Mouse (Mus musculus) layer of hippocampus, adult 9-11 months (tissue): ENCODE data around the gene Svs5.
"Not testable (repeated sequence)": the region's sequence is repeated elsewhere in the genome, so short reads cannot be mapped to it uniquely, and the experiment has no call there.

Experiments used
- DNase-seq: peaks from one replicate; pipeline ENCODE4 v3.0.0; 2022

Gene Svs5

GRCm38 (mm10) chr2:164332440-164332839, at the start of gene Svs5:
Gene Svs5 (plus strand): TSS chr2:164332740.
- DNase-seq: not testable (repeated sequence)

DNA sequence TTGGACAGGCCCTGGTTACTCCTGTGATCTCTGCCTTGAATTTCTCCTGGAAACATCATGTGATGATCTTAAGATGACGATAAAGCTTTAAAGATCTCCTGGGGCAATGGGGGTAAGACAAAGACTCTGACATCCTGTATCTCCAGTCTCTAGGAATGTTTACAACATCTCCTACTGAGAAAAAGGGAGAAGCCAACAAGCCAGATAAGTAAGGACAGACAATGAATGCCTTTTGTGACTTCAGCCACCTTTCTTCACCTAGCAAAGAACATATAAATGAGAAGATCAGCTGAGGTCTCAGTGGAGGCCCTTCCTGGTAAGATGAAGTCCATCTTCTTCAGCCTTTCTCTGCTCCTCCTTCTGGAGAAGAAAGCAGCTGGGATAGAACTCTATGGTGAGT, 43.6 kb upstream of the Svs5 start, which contains the start of gene Svs3a:
TSS of gene Svs3a (plus strand) at position 301 of the 400 bp plus-strand sequence.
- not testable (repeated sequence) for DNase-seq

DNA sequence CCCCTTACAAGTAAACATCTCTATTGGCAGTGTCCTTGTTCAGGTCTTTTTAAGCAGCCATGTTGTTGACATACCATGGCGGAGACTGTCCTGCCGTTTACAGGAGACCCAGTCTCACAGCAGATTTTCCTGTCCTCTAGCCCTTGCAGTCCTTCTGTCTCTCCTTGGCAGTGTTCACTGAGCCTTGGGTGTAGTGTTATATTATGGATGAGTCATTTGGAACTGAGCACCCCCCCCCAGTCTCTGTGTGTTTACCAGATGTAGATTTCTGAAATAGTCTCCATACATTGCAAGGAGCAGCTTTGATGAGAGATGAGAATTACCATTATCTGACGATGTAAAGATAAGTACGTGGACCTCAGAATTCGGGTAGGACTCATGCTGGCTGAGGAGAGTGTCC, 19.9 kb upstream of the Svs5 start:
- no peak for DNase-seq

DNA sequence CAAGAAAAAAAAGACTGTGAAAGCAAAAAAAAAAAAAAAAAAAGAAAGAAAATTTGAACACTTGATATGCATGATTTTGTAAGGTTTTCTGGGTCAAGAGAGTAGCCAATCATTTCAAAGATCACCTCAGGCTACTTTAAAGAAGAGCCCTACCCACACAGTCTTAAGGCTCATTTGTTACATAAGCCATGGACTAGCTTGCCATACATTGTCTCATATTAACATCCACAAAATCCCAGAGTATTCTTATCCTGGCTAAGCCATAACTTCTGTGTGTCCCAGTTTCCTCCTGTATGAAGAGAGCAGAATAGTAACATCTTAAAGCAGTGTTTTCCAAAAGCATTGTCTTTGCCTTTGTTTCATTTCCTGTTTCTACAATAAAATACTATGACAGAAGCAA, 17.1 kb upstream of the Svs5 start:
- DNase-seq: not testable (repeated sequence)

DNA sequence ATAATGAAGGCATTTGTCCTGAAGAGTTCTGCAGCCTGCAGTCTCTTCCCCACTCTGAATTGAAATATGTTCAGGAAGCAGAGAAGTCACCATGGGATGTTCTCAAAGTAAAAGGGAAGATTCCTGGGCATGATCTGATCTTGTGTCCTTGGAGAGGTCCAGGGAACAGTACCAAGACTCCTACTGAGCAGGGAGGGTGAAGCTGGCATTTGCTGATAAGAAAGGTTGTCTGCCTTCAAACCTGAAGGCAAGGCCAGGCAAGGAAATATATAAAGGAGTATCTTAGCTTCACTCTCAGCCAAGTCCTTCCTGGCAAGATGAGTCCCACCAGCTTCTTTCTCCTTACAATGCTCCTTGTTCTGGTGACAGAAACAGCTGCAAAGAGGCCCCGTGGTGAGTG, 16.1 kb upstream of the Svs5 start, which contains the start of gene Svs6:
TSS of gene Svs6 (plus strand) at position 301 of the 400 bp plus-strand sequence.
- not testable (repeated sequence) for DNase-seq

DNA sequence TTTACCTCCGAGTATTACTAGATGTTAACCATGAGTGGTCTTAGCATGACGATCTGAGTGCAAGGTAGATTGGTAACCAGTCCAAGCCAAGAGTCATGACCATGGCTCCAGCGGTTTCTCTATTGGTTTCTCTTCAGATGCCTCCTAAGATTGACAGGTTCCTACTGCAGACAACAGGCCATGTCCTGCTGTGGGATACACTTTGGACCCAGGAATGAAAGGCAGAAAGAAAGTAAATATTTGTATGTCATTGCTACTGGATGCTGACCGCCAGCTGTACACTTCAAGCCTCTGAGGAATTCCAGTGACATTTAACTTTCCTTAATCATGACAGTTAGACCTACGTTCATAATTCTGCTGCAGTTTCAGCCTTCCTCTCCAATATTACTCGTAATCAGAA, 11.6 kb upstream of the Svs5 start:
- DNase-seq: no peak

GRCm38 (mm10) chr2:164343732-164344131, 11.2 kb downstream of the Svs5 start:
- DNase-seq: not testable (repeated sequence)

DNA sequence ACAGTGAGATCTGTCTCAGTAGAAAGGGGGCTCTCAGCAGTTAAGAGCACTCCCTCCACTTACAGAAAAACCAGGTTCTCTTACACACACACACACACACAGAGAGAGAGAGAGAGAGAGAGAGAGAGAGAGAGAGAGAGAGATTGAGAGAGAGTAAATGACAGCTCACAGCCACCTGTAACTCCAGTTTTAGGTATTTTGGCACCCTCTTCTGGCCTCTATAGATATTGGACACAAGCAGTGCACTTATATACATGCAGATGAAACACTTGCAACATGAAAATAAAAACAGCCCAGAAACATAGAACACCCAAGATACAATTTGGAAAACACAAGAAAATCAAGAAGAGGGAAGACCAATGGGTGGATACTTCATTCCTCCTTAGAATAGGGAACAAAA, 15.2 kb downstream of the Svs5 start:
- not testable (repeated sequence) for DNase-seq

- no peak for DNase-seq
These were observed 16.4 kb downstream of the Svs5 start for GRCm38 (mm10) chr2:164348980-164349379.

- DNase-seq: no peak
These were observed 20.2 kb downstream of the Svs5 start for GRCm38 (mm10) chr2:164352697-164353096.

DNA sequence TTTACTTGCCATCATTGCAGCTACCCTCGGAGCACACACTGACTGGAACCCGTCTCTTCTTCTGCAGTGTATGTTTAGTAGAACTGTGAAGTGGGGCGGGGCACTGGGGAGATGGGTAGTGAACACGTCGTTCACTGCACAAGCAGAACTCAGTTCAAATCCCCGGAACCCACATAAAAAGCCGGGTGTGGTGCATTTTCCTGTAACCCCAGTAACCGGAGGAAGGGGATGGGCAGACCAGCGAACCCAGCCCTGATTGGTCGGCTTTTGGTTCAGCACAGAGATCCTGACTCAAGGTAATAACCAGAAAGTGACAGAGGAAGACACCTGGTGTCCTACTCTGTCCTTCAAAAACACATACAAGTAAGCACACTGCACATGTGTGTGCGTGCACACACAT, 20.8 kb downstream of the Svs5 start:
- DNase-seq: no peak

DNA sequence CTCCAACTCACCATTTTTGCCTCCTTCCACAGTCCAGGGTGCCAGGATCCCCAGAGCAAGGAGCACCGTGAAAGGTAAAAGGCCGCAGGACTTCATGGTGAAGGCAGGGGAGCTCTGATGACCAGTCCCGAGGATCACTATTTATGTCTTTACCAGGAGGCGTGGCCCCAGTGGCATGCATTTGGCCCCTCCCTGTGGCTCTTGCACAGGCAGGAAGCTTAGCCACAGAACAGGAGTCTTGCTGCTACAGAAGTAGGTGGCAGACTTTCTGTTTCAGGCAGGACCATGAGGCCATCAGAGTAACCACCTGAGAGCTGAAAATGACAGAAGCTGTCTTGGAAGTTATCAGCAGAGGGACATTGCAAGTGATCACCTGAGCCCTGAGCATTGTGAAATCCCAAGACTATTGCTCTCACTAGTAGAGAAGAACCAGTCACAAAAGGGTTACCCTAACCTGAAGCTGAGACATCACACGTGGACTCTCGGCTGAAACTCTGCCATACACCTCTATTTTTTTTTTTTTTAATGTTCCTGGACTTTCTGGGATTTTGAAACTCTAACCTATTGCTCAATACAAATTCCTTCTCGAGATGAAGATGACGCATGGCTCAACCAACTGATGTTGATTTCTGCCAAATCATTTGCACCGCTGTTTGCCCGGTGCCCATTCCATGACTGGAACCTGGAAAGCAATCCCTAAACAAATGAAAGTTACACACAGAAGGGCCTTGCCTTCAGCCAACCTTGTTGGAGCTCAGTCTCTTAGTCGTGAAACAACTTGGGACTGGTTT, 23.8 kb downstream of the Svs5 start:
- DNase-seq: no peak

DNA sequence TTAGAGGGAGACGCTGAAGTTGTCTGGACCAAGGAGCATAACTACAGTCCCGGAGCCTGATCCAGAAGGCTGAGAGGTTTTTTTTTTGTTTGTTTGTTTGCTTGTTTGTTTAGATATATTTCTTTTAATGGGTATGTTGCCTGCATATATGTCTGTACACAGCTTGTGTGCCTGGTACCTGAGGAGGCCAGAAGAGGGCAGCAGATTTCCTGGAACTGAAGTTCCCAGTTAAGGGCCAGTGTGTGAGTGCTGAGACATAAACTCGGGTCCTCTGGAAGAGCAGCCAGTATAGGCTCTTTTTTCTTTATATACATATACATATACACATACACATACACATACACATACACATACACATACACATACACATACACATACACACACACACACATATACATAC, 25.8 kb downstream of the Svs5 start:
- DNase-seq: no peak

GRCm38 (mm10) chr2:164359031-164359430, 26.5 kb downstream of the Svs5 start:
- no peak for DNase-seq

DNA sequence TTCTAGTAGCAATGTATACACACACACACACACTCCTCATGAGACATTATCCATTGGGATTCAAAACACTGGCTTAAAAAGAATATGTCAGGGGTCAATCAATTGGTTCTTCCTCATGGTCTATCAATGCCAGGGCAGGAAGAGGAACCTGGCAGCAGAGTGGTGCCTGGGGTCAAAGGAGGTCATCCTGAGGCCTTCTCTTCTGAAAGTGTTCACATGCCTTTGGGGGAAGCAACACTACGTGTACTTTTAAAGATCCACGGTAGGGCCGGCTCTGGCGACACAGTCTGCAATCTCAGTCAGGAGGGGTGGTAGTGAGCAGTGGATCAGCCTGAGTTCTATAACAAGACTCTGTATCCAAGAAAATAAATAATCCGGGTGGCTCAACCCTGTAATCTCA, 27.1 kb downstream of the Svs5 start:
- DNase-seq: no peak

GRCm38 (mm10) chr2:164360974-164361657, 28.6 kb downstream of the Svs5 start:
- no peak for DNase-seq

DNA sequence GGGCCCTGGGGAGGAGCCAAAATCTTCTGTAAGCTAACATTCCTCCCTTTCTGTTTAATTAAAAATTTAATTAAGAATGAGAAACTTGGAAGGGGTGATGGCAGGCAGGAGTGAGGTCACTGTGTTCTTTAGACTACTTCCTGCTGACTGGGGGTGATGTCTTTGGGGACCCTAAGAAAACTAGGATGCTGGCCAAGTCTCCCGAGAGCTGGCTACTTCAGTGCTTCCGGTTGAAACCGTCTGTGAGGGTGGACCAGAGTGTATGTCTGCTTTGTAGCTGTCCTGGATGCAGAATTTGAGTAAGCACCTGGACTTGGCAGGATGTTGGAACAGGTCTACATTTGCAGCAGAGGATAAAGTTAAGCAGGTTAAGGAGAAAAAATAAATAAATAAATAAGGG, 34.4 kb downstream of the Svs5 start:
- DNase-seq: no peak

- DNase-seq: no peak
These were observed 36.1 kb downstream of the Svs5 start for GRCm38 (mm10) chr2:164368620-164369105.

GRCm38 (mm10) chr2:164371371-164371770, 38.8 kb downstream of the Svs5 start:
- DNase-seq: no peak

- DNase-seq: no peak
These were observed 40.0 kb downstream of the Svs5 start for GRCm38 (mm10) chr2:164372408-164373053.

DNA sequence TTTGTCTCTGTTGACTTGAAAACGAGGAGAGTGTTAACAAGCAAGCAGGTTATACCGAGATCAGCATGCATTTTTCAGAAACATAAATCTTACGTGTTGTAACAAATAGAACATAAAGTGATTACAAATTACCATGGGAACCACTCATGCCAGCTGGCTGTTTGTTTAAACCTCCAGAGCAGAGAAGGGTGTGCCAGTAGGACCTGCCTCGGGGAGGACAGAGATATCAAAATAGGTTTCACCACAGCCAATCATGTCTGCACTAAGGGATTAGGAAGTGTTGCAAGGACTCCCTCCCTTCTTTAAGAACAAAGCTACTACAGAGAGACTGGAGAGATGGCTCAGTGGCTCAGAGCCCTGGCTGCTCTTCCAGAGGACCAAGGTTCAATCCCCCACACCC, 40.6 kb downstream of the Svs5 start:
- DNase-seq: peak; percentile 28

DNA sequence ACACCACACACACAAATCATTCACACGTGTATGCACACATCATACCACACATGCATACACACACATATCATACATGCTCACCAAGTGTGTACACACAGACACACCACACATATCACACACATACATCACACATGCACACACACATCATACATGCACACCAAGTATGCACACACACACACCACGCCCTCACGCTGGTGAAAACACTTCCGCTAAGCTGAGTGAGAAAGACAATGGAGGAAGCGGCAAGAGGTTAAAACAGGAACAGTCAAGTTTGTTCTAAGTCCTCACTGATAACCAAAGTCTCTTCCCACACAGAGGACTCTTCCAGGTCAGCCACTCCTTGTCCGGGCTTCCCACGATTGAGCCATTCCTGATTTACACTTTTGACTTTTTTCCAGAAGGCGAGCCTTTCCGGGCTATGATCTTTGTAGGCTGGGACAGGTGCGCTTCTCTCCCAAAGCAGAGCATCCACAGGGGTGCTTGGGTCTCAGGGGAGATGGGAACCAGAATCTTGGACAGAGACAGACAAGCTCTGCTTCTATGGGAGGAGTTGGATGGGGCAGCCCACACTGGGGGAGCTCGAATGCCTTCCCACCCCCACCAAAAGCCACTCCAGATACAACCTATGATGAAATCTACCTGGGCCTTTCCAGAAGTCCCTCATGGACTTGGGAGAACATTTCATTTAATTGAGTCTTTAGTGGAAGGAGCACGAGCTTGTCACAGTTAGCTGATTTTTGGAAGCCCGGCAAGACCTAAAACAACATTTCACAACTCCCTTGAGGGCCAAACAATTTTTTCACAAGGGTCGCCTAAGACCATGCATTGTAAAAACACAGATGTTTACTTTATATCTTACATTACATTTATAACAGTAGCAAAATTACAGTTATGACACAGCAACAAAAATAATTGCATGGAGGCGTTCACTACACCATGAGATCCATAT, 45.2 kb downstream of the Svs5 start:
- no peak for DNase-seq
